Mouse (Mus musculus): ENCODE results near the gene Upb1. TPM values are rescaled to one million over a fixed set of nuclear protein-coding genes. Genes with fewer than 3 reads are reported as not detected.

Gene Upb1
- polyA plus RNA-seq, 2 experiments from 2014 or later = 1.0 TPM; not detected in 1

Other genes with a start within 250 kb of the Upb1 start
- gene Specc1l, start 189.0 kb upstream of the Upb1 start, polyA plus RNA-seq (2017; shearing (Covaris generic)) = 10 to 100 TPM; 10.4 to 14.0 TPM
- gene Adora2a, start 84.2 kb upstream of the Upb1 start, polyA plus RNA-seq (2017; shearing (Covaris generic)) = 10 to 100 TPM; 18.6 to 30.1 TPM
- 100 to 1,000 TPM; 133 to 205 TPM for gene Snrpd3, start 116.4 kb downstream of the Upb1 start, polyA plus RNA-seq (2017; shearing (Covaris generic))
- 10 to 100 TPM; 11.7 to 17.0 TPM for gene Gucd1, start 116.9 kb downstream of the Upb1 start, polyA plus RNA-seq (2017; shearing (Covaris generic))
- under 1 TPM; 0.45 to 0.65 TPM for gene Lrrc75b, start 159.2 kb downstream of the Upb1 start, polyA plus RNA-seq (2017; shearing (Covaris generic))
- 1 to 10 TPM; 2.1 to 3.1 TPM for gene Ggt1, start 160.5 kb downstream of the Upb1 start, polyA plus RNA-seq (2017; shearing (Covaris generic))
- under 1 TPM; 0.15 to 0.64 TPM for gene Ggt5, start 188.2 kb downstream of the Upb1 start, polyA plus RNA-seq (2017; shearing (Covaris generic))
- gene Susd2, start 242.9 kb downstream of the Upb1 start, polyA plus RNA-seq (2017; shearing (Covaris generic)) = 10 to 100 TPM in 1 of 2 experiments, 1 to 10 TPM in 1; 6.2 to 12.5 TPM